Mouse (Mus musculus) embryonic facial prominence, embryonic 15.5 days (tissue): ENCODE measurements around the gene Htr3b. TPM values are rescaled to one million over a fixed set of nuclear protein-coding genes. Genes with fewer than 3 reads are reported as not detected.

Experiments
- polyA plus RNA-seq: library from polyadenylated mRNA; unstranded; fragments of >200 nt; fragmentation: Nextera tagmentation; extraction: Ambion mirVana; gene quantifications from 2 replicates; pipeline ENCODE4 v1.2.1, GENCODE M21; 2015

The Htr3b gene
- polyA plus RNA-seq, 1 experiment from 2014 or later = 0.25 TPM

Other genes with a start within 250 kb of the Htr3b start
- 9.1 and 10.0 TPM in 2 replicates for gene Zbtb16, start 128.8 kb downstream of the Htr3b start, polyA plus RNA-seq
- 1.4 and 1.9 TPM in 2 replicates for gene Htr3a, start 53.9 kb downstream of the Htr3b start, polyA plus RNA-seq
- gene Usp28, start 20.4 kb upstream of the Htr3b start, polyA plus RNA-seq = 29.7 and 33.0 TPM in 2 replicates
- 35.6 and 37.3 TPM in 2 replicates for gene Zw10, start 90.6 kb upstream of the Htr3b start, polyA plus RNA-seq
- 0.75 and 1.2 TPM in 2 replicates for gene Tmprss5, start 116.3 kb upstream of the Htr3b start, polyA plus RNA-seq